Mouse (Mus musculus): ENCODE measurements around the gene Wdr90. TPM values are rescaled to one million over a fixed set of nuclear protein-coding genes. Genes with fewer than 3 reads are reported as not detected.

Wdr90 gene
- polyA plus RNA-seq, 1 experiment from 2014 or later = 8.2 TPM

GRCm38 (mm10) chr17:25888837-25889236 is 27.5 kb upstream of the Wdr90 start:
- ATAC-seq (ENCODE audit: insufficient number of reproducible peaks, insufficient read depth, low FRiP score, low read depth) = no peak
- no peak overlapping the region for H3K4me2 ChIP-seq (ENCODE audit: low read length)
- H3K9me3 ChIP-seq (ENCODE audit: control insufficient read depth, low read length) = no peaks in the 10 kb centered on the region
- no peak overlapping the region for H3K27ac ChIP-seq (replicated peaks in 1 of 2; ENCODE audit: control insufficient read depth in 1 of 2, insufficient read depth in 1 of 2, low read depth in 2 of 2, low read length in 2 of 2)
- H3K9ac ChIP-seq (ENCODE audit: low read length) = no peak overlapping the region
- no peaks in the 10 kb centered on the region for H3K27me3 ChIP-seq (ENCODE audit: control insufficient read depth, insufficient read depth, low read length)
- peaks cover 51% of the 10 kb centered on the region for H3K36me3 ChIP-seq (ENCODE audit: control insufficient read depth, insufficient read depth, low read length)
- WGBS = 79% methylated on average over 3 of the region's 3 CpGs
- H3K4me1 ChIP-seq (ENCODE audit: control insufficient read depth in 2 of 2, insufficient read depth in 2 of 2, low read length in 2 of 2) = no peaks in the 10 kb centered on the region
- H3K4me3 ChIP-seq (ENCODE audit: control insufficient read depth in 1 of 2, insufficient read depth in 1 of 2, low read depth in 1 of 2, low read length in 2 of 2) = no peak overlapping the region

- no peak for ATAC-seq (ENCODE audit: insufficient number of reproducible peaks, insufficient read depth, low FRiP score, low read depth)
- Histone ChIP-seq H3K4me1 (ENCODE audit: control insufficient read depth in 2 of 2, insufficient read depth in 2 of 2, low read length in 2 of 2) (no peaks in the 10 kb centered on the region), H3K9ac (ENCODE audit: low read length) (no peak overlapping the region), H3K4me2 (ENCODE audit: low read length) (no peak overlapping the region), H3K9me3 (ENCODE audit: control insufficient read depth, low read length) (no peaks in the 10 kb centered on the region), H3K4me3 (ENCODE audit: control insufficient read depth in 1 of 2, insufficient read depth in 1 of 2, low read depth in 1 of 2, low read length in 2 of 2) (no peak overlapping the region), H3K27ac (replicated peaks in 1 of 2; ENCODE audit: control insufficient read depth in 1 of 2, insufficient read depth in 1 of 2, low read depth in 2 of 2, low read length in 2 of 2) (no peak overlapping the region), H3K27me3 (ENCODE audit: control insufficient read depth, insufficient read depth, low read length) (no peaks in the 10 kb centered on the region), H3K36me3 (ENCODE audit: control insufficient read depth, insufficient read depth, low read length) (peaks cover 64% of the 10 kb centered on the region)
- 78% methylated on average over 10 of the region's 10 CpGs for WGBS
These were observed 26.2 kb upstream of the Wdr90 start for GRCm38 (mm10) chr17:25887467-25887866.

- no peak for ATAC-seq (ENCODE audit: insufficient number of reproducible peaks, insufficient read depth, low FRiP score, low read depth)
- no peak overlapping the region for H3K27ac ChIP-seq (replicated peaks in 1 of 2; ENCODE audit: control insufficient read depth in 1 of 2, insufficient read depth in 1 of 2, low read depth in 2 of 2, low read length in 2 of 2)
- H3K9ac ChIP-seq (ENCODE audit: low read length) = no peak overlapping the region
- H3K4me2 ChIP-seq (ENCODE audit: low read length) = no peak overlapping the region
- no peaks in the 10 kb centered on the region for H3K4me1 ChIP-seq (ENCODE audit: control insufficient read depth in 2 of 2, insufficient read depth in 2 of 2, low read length in 2 of 2)
- peaks cover 64% of the 10 kb centered on the region for H3K36me3 ChIP-seq (ENCODE audit: control insufficient read depth, insufficient read depth, low read length)
- no peak overlapping the region for H3K4me3 ChIP-seq (ENCODE audit: control insufficient read depth in 1 of 2, insufficient read depth in 1 of 2, low read depth in 1 of 2, low read length in 2 of 2)
- H3K27me3 ChIP-seq (ENCODE audit: control insufficient read depth, insufficient read depth, low read length) = no peaks in the 10 kb centered on the region
- H3K9me3 ChIP-seq (ENCODE audit: control insufficient read depth, low read length) = no peaks in the 10 kb centered on the region
These were observed 25.5 kb upstream of the Wdr90 start for GRCm38 (mm10) chr17:25886806-25887205.

- peaks cover 57% of the 10 kb centered on the region for H3K36me3 ChIP-seq (ENCODE audit: control insufficient read depth, insufficient read depth, low read length)
- ATAC-seq (ENCODE audit: insufficient number of reproducible peaks, insufficient read depth, low FRiP score, low read depth) = no peak
- no peaks in the 10 kb centered on the region for H3K9me3 ChIP-seq (ENCODE audit: control insufficient read depth, low read length)
- H3K4me2 ChIP-seq (ENCODE audit: low read length) = no peak overlapping the region
- 60% methylated on average over 4 of the region's 4 CpGs for WGBS
- H3K27me3 ChIP-seq (ENCODE audit: control insufficient read depth, insufficient read depth, low read length) = no peaks in the 10 kb centered on the region
- H3K27ac ChIP-seq (replicated peaks in 1 of 2; ENCODE audit: control insufficient read depth in 1 of 2, insufficient read depth in 1 of 2, low read depth in 2 of 2, low read length in 2 of 2) = no peak overlapping the region
- peaks cover 2 to 7% of the 10 kb centered on the region in 2 experiments; a peak in 2 of 4 replicates for H3K4me1 ChIP-seq (ENCODE audit: control insufficient read depth in 2 of 2, insufficient read depth in 2 of 2, low read length in 2 of 2)
- no peak overlapping the region for H3K4me3 ChIP-seq (ENCODE audit: control insufficient read depth in 1 of 2, insufficient read depth in 1 of 2, low read depth in 1 of 2, low read length in 2 of 2)
- no peak overlapping the region for H3K9ac ChIP-seq (ENCODE audit: low read length)
These were observed 24.3 kb upstream of the Wdr90 start for GRCm38 (mm10) chr17:25885636-25886035.

- 92% methylated on average over 3 of the region's 3 CpGs for WGBS
- Histone ChIP-seq H3K4me2 (ENCODE audit: low read length) (no peak overlapping the region), H3K4me1 (ENCODE audit: control insufficient read depth in 2 of 2, insufficient read depth in 2 of 2, low read length in 2 of 2) (peaks cover 2 to 7% of the 10 kb centered on the region in 2 experiments; a peak in 2 of 4 replicates), H3K9me3 (ENCODE audit: control insufficient read depth, low read length) (no peaks in the 10 kb centered on the region), H3K9ac (ENCODE audit: low read length) (no peak overlapping the region), H3K36me3 (ENCODE audit: control insufficient read depth, insufficient read depth, low read length) (peaks cover 44% of the 10 kb centered on the region), H3K27ac (replicated peaks in 1 of 2; ENCODE audit: control insufficient read depth in 1 of 2, insufficient read depth in 1 of 2, low read depth in 2 of 2, low read length in 2 of 2) (no peak overlapping the region), H3K27me3 (ENCODE audit: control insufficient read depth, insufficient read depth, low read length) (no peaks in the 10 kb centered on the region), H3K4me3 (ENCODE audit: control insufficient read depth in 1 of 2, insufficient read depth in 1 of 2, low read depth in 1 of 2, low read length in 2 of 2) (no peak overlapping the region)
- no peak for ATAC-seq (ENCODE audit: insufficient number of reproducible peaks, insufficient read depth, low FRiP score, low read depth)
These were observed 22.5 kb upstream of the Wdr90 start for GRCm38 (mm10) chr17:25883824-25884223.

- H3K9ac ChIP-seq (ENCODE audit: low read length) = no peak overlapping the region
- no peak for ATAC-seq (ENCODE audit: insufficient number of reproducible peaks, insufficient read depth, low FRiP score, low read depth)
- peaks cover 2 to 7% of the 10 kb centered on the region in 2 experiments; a peak in 2 of 4 replicates for H3K4me1 ChIP-seq (ENCODE audit: control insufficient read depth in 2 of 2, insufficient read depth in 2 of 2, low read length in 2 of 2)
- H3K4me2 ChIP-seq (ENCODE audit: low read length) = no peak overlapping the region
- WGBS = 86% methylated on average over 8 of the region's 8 CpGs
- no peaks in the 10 kb centered on the region for H3K27me3 ChIP-seq (ENCODE audit: control insufficient read depth, insufficient read depth, low read length)
- no peak overlapping the region for H3K27ac ChIP-seq (replicated peaks in 1 of 2; ENCODE audit: control insufficient read depth in 1 of 2, insufficient read depth in 1 of 2, low read depth in 2 of 2, low read length in 2 of 2)
- H3K9me3 ChIP-seq (ENCODE audit: control insufficient read depth, low read length) = no peaks in the 10 kb centered on the region
- peaks cover 43% of the 10 kb centered on the region for H3K36me3 ChIP-seq (ENCODE audit: control insufficient read depth, insufficient read depth, low read length)
- H3K4me3 ChIP-seq (ENCODE audit: control insufficient read depth in 1 of 2, insufficient read depth in 1 of 2, low read depth in 1 of 2, low read length in 2 of 2) = no peak overlapping the region
These were observed 22.0 kb upstream of the Wdr90 start for GRCm38 (mm10) chr17:25883268-25883667.

GRCm38 (mm10) chr17:25882306-25882705 is 21.0 kb upstream of the Wdr90 start:
- Histone ChIP-seq H3K9me3 (ENCODE audit: control insufficient read depth, low read length) (no peaks in the 10 kb centered on the region), H3K4me3 (ENCODE audit: control insufficient read depth in 1 of 2, insufficient read depth in 1 of 2, low read depth in 1 of 2, low read length in 2 of 2) (no peak overlapping the region), H3K27me3 (ENCODE audit: control insufficient read depth, insufficient read depth, low read length) (no peaks in the 10 kb centered on the region), H3K4me1 (ENCODE audit: control insufficient read depth in 2 of 2, insufficient read depth in 2 of 2, low read length in 2 of 2) (peaks cover 2 to 7% of the 10 kb centered on the region in 2 experiments; a peak in 2 of 4 replicates), H3K4me2 (ENCODE audit: low read length) (no peak overlapping the region), H3K27ac (replicated peaks in 1 of 2; ENCODE audit: control insufficient read depth in 1 of 2, insufficient read depth in 1 of 2, low read depth in 2 of 2, low read length in 2 of 2) (no peak overlapping the region), H3K36me3 (ENCODE audit: control insufficient read depth, insufficient read depth, low read length) (peaks cover 41% of the 10 kb centered on the region), H3K9ac (ENCODE audit: low read length) (no peak overlapping the region)
- 0 out of 2 replicates have a peak, but pooled peaks have one; percentile 31 for ATAC-seq (ENCODE audit: insufficient number of reproducible peaks, insufficient read depth, low FRiP score, low read depth)
- 45% methylated on average over 5 of the region's 5 CpGs for WGBS

- ATAC-seq (ENCODE audit: insufficient number of reproducible peaks, insufficient read depth, low FRiP score, low read depth) = no peak
- Histone ChIP-seq H3K4me2 (ENCODE audit: low read length) (no peak overlapping the region), H3K4me3 (ENCODE audit: control insufficient read depth in 1 of 2, insufficient read depth in 1 of 2, low read depth in 1 of 2, low read length in 2 of 2) (no peak overlapping the region), H3K9me3 (ENCODE audit: control insufficient read depth, low read length) (no peaks in the 10 kb centered on the region), H3K4me1 (ENCODE audit: control insufficient read depth in 2 of 2, insufficient read depth in 2 of 2, low read length in 2 of 2) (peaks cover 7% of the 10 kb centered on the region in 2 experiments; a peak in 3 of 4 replicates), H3K27me3 (ENCODE audit: control insufficient read depth, insufficient read depth, low read length) (no peaks in the 10 kb centered on the region), H3K27ac (replicated peaks in 1 of 2; ENCODE audit: control insufficient read depth in 1 of 2, insufficient read depth in 1 of 2, low read depth in 2 of 2, low read length in 2 of 2) (no peak overlapping the region), H3K9ac (ENCODE audit: low read length) (no peak overlapping the region), H3K36me3 (ENCODE audit: control insufficient read depth, insufficient read depth, low read length) (peaks cover 41% of the 10 kb centered on the region)
- WGBS = 59% methylated on average over 4 of the region's 4 CpGs
These were observed 20.4 kb upstream of the Wdr90 start for GRCm38 (mm10) chr17:25881691-25882090.

All from heart, embryonic 14.5 days (tissue).